Mouse (Mus musculus): ENCODE data around the gene Gpr146. TPM values are rescaled to one million over a fixed set of nuclear protein-coding genes. Genes with fewer than 3 reads are reported as not detected.
A peak's percentile ranks its signal among the peaks of the same experiment; 100 is the strongest.

The Gpr146 gene
- total and polyA plus RNA-seq, 2 experiments from 2014 or later: 3.0 to 4.1 TPM

GRCm38 (mm10) chr5:139397359-139397916, 19.9 kb downstream of the Gpr146 start:
- no peaks in the 10 kb centered on the region for H3K4me1 ChIP-seq (ENCODE audit: insufficient read depth, low read length)
- DNase-seq (ENCODE audit: low spot score): no peak
- no peak overlapping the region for H3K9ac ChIP-seq (replicated peaks; ENCODE audit: low read length, poor library complexity, severe bottlenecking)
- peaks cover 3% of the 10 kb centered on the region; the same call in 1 of the 2 replicates for H3K36me3 ChIP-seq (ENCODE audit: insufficient read depth, low read length)
- H3K4me2 ChIP-seq (ENCODE audit: low read depth, low read length, poor library complexity, severe bottlenecking): no peak overlapping the region
- ATAC-seq (ENCODE audit: low FRiP score): no peak
- H3K4me3 ChIP-seq (ENCODE audit: low read depth, low read length): no peak overlapping the region
- WGBS: 95% methylated on average over 4 of the region's 4 CpGs
- TF ChIP-seq CTCF (IDR thresholded peaks at IDR 0.05): no peak
- H3K27ac ChIP-seq (ENCODE audit: low read depth, low read length): no peak overlapping the region
- H3K9me3 ChIP-seq (ENCODE audit: low read length): no peaks in the 10 kb centered on the region
- H3K27me3 ChIP-seq (ENCODE audit: insufficient read depth, low read length): no peaks in the 10 kb centered on the region

DNA sequence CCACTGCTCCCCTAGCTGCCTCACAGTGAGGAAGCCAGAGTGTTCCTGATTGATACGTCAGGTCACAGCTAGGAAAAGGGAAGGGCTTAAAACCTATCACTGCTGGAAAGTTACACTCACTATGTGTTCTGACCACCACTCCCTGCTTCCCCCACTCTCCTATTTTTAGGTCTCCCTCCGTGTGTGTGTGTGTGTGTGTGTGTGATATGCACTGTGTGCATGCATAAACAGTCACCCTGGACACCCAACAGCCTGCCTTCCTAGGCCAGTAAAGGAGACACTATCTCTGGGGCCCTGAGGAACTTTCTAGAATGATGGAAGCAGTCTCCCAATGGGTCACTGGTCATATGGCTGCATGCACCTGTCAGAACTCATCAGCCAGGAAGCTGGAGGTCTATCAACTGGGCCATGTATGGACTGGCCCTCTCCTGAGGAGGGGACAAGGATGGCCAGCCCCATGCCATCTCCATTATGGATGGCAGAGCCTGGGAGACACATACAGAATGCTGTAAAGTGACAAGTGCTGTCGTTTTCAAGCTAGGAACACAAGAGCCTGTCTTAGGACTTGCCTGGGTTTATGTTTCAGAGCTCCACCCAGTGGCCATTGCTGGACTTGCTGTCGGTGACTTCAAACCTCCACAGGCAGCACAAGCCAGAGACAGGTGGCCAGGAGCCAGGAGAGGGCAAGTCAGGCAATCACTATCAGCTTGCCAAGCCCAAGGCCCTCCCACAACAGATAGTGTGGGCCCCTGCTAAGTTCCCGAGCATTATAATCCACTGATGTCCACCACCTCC, 20.7 kb downstream of the Gpr146 start:
- WGBS: 37% methylated on average over 5 of the region's 5 CpGs
- no peak overlapping the region for H3K4me2 ChIP-seq (ENCODE audit: low read depth, low read length, poor library complexity, severe bottlenecking)
- DNase-seq (ENCODE audit: low spot score) (peak; percentile 92), ATAC-seq (ENCODE audit: low FRiP score) (peak; percentile 66; the same call in 1 of the 2 replicates)
- H3K27ac ChIP-seq (ENCODE audit: low read depth, low read length): no peak overlapping the region
- no peak overlapping the region for H3K4me3 ChIP-seq (ENCODE audit: low read depth, low read length)
- H3K9ac ChIP-seq (replicated peaks; ENCODE audit: low read length, poor library complexity, severe bottlenecking): no peak overlapping the region
- no peaks in the 10 kb centered on the region for H3K36me3 ChIP-seq (ENCODE audit: insufficient read depth, low read length)
- no peaks in the 10 kb centered on the region for H3K9me3 ChIP-seq (ENCODE audit: low read length)
- H3K27me3 ChIP-seq (ENCODE audit: insufficient read depth, low read length): no peaks in the 10 kb centered on the region
- no peaks in the 10 kb centered on the region for H3K4me1 ChIP-seq (ENCODE audit: insufficient read depth, low read length)
- TF ChIP-seq CTCF (IDR thresholded peaks at IDR 0.05): peak; percentile 92

GRCm38 (mm10) chr5:139398786-139399185, 21.3 kb downstream of the Gpr146 start:
- no peak for DNase-seq (ENCODE audit: low spot score)
- Histone ChIP-seq H3K27me3 (ENCODE audit: insufficient read depth, low read length) (no peaks in the 10 kb centered on the region), H3K9ac (replicated peaks; ENCODE audit: low read length, poor library complexity, severe bottlenecking) (no peak overlapping the region), H3K9me3 (ENCODE audit: low read length) (no peaks in the 10 kb centered on the region), H3K27ac (ENCODE audit: low read depth, low read length) (no peak overlapping the region), H3K36me3 (ENCODE audit: insufficient read depth, low read length) (no peaks in the 10 kb centered on the region), H3K4me1 (ENCODE audit: insufficient read depth, low read length) (no peaks in the 10 kb centered on the region), H3K4me3 (ENCODE audit: low read depth, low read length) (no peak overlapping the region), H3K4me2 (ENCODE audit: low read depth, low read length, poor library complexity, severe bottlenecking) (no peak overlapping the region)
- TF ChIP-seq CTCF (IDR thresholded peaks at IDR 0.05): no peak
- 82% methylated on average over 5 of the region's 5 CpGs for WGBS
- no peak for ATAC-seq (ENCODE audit: low FRiP score)

GRCm38 (mm10) chr5:139399991-139400390, 22.5 kb downstream of the Gpr146 start:
- H3K4me1 ChIP-seq (ENCODE audit: insufficient read depth, low read length): no peaks in the 10 kb centered on the region
- WGBS: 86% methylated on average over 14 of the region's 14 CpGs
- H3K4me2 ChIP-seq (ENCODE audit: low read depth, low read length, poor library complexity, severe bottlenecking): no peak overlapping the region
- H3K9ac ChIP-seq (replicated peaks; ENCODE audit: low read length, poor library complexity, severe bottlenecking): no peak overlapping the region
- no peak overlapping the region for H3K4me3 ChIP-seq (ENCODE audit: low read depth, low read length)
- ATAC-seq (ENCODE audit: low FRiP score): no peak
- H3K27me3 ChIP-seq (ENCODE audit: insufficient read depth, low read length): no peaks in the 10 kb centered on the region
- no peak for DNase-seq (ENCODE audit: low spot score)
- no peaks in the 10 kb centered on the region for H3K36me3 ChIP-seq (ENCODE audit: insufficient read depth, low read length)
- H3K27ac ChIP-seq (ENCODE audit: low read depth, low read length): no peak overlapping the region
- no peak for TF ChIP-seq CTCF (IDR thresholded peaks at IDR 0.05)
- no peaks in the 10 kb centered on the region for H3K9me3 ChIP-seq (ENCODE audit: low read length)

DNA sequence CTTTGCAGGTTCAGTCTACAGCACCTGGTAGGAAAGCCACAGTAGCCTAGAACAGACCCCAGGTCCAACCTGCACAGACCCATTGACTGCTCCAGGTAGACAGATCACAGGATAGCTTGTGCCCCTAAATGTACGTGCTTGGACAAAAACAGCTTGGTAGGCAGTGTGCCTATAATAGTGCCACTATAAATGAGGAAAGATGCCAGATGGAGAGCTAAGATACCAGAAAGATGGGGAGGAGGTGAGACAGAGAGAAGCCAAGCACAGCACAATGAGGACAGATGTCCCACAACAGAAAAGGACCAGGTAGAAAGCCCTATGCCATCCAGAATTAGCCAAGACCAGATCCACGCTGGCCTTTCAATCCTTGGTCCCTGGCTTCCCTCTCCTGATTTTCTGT, 24.6 kb downstream of the Gpr146 start:
- no peak overlapping the region for H3K4me2 ChIP-seq (ENCODE audit: low read depth, low read length, poor library complexity, severe bottlenecking)
- H3K27ac ChIP-seq (ENCODE audit: low read depth, low read length): no peak overlapping the region
- H3K4me3 ChIP-seq (ENCODE audit: low read depth, low read length): no peak overlapping the region
- 0 out of 2 replicates have a peak overlapping the region, but pooled peaks have one; percentile 8 for H3K9ac ChIP-seq (replicated peaks; ENCODE audit: low read length, poor library complexity, severe bottlenecking)
- no peaks in the 10 kb centered on the region for H3K4me1 ChIP-seq (ENCODE audit: insufficient read depth, low read length)
- whole genome bisulfite sequencing: 97% methylated on average over 2 of the region's 2 CpGs
- no peaks in the 10 kb centered on the region for H3K36me3 ChIP-seq (ENCODE audit: insufficient read depth, low read length)
- no peak for TF ChIP-seq CTCF (IDR thresholded peaks at IDR 0.05)
- no peaks in the 10 kb centered on the region for H3K27me3 ChIP-seq (ENCODE audit: insufficient read depth, low read length)
- ATAC-seq (ENCODE audit: low FRiP score) (no peak), DNase-seq (ENCODE audit: low spot score) (no peak)
- H3K9me3 ChIP-seq (ENCODE audit: low read length): no peaks in the 10 kb centered on the region

- WGBS: 88% methylated on average over 8 of the region's 8 CpGs
- DNase-seq (ENCODE audit: low spot score) (no peak), ATAC-seq (ENCODE audit: low FRiP score) (no peak)
- Histone ChIP-seq H3K4me3 (ENCODE audit: low read depth, low read length) (no peak overlapping the region), H3K27ac (ENCODE audit: low read depth, low read length) (no peak overlapping the region), H3K4me1 (ENCODE audit: insufficient read depth, low read length) (no peaks in the 10 kb centered on the region), H3K4me2 (ENCODE audit: low read depth, low read length, poor library complexity, severe bottlenecking) (no peak overlapping the region), H3K36me3 (ENCODE audit: insufficient read depth, low read length) (no peaks in the 10 kb centered on the region), H3K27me3 (ENCODE audit: insufficient read depth, low read length) (no peaks in the 10 kb centered on the region), H3K9ac (replicated peaks; ENCODE audit: low read length, poor library complexity, severe bottlenecking) (no peak overlapping the region), H3K9me3 (ENCODE audit: low read length) (no peaks in the 10 kb centered on the region)
- TF ChIP-seq CTCF (IDR thresholded peaks at IDR 0.05): no peak
Measured at GRCm38 (mm10) chr5:139403692-139404260, 26.3 kb downstream of the Gpr146 start.
